Mouse (Mus musculus): ENCODE measurements around the gene Fam229a.

The Fam229a gene

DNA sequence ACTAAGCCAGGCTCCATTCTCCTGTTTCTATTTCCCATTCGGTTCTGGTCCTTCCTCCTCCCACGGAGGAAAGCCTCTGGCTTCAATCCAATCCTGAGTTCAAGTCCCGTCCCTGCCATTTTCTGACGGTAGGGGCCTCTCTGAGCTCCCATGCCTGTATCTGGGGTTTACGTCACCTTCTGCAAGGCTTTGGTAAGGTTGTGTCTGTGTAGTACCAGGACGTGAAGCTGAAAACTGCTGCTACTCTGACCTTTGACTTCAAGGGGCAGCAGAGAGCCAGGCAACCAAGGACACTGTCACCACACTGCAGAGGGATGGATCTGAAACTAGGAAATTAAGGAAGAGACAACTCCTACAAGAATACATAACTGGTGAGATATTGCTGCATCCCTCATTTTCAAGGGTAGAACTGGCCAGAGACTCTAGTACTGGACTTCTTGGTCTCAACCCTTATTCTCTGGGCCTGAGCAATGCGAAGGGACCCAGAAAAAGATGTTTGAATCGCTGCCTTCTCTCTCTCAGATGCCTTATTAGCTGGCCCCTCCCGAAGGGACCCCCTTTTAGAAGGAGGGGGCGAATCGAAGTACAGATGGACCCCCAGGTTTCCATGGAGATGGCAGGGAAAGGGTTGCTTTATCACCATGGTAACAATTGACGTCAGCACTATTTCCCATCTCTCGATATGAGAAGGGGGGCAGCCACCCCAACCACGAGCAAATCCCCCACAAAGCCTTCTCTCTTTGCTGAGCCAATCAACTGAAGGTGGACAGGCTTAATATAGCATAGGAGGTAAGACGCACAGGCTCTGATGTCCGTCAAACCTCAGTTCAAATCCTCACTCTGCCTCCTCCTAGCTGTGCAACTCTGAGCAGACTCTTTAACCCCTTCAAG is 4.9 kb downstream of the Fam229a start:
- peak; percentile 67 for DNase-seq (ENCODE audit: low read depth)

DNA sequence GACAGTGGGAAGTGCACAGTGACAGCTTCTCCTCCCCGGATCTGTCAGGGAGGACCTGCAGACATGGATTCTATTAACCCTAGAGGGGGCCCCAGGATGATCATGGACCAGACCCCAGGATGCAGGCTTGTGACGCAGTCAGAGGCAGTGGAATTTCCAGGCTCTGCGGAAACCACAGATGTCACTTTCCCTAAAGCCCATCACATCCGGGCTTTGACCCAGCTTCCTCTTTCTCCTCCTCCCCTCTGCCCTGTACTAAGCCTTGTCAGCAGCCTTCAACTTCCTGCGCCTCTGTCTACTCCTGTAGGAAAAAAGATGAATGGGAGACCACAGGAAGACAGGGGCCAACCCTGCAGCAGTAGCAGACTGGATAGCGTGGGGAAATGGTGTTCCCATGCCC is 5.6 kb downstream of the Fam229a start:
- peak; percentile 79 for DNase-seq (ENCODE audit: low read depth)

DNA sequence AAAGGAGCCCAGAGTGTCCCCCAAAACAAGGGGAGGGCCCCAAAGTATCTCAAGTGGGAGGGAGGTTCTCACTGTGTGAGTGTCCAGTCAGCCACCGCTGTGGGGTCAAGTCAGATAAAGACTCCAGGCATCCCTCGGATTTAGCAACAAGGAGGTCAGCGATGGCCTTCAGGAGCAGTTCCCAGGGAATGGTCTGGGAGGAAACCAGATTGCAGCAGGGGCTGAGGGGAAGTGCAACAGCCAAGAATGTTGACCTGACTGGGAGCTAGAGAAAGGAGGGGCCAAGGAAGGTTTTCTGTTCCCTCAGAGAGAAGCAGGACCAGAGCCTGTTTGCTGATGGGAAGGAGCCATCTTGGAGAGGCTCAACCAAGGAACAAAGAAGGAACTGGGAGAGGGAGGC is 8.0 kb downstream of the Fam229a start:
- DNase-seq (ENCODE audit: low read depth) = no peak

DNA sequence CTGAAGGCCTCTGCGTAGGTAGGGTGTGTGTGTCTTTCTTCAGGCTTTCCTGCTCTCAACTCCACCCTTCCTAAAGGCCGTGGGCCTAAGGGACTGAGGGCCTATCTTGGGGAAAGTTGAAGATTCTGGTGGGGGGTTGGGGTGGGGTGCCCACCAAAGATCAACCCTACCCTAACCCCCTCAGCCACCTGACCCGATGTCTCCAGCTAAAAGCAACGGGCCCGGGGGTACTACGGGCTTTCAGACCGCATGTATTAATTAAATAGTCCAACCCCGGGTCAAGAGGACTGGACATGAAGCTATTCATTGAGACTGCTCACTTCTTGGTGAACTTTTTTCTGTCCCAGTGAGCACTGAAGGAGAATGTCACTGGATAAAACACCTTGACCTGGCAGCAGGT is 9.0 kb downstream of the Fam229a start:
- DNase-seq (ENCODE audit: low read depth) = no peak

DNA sequence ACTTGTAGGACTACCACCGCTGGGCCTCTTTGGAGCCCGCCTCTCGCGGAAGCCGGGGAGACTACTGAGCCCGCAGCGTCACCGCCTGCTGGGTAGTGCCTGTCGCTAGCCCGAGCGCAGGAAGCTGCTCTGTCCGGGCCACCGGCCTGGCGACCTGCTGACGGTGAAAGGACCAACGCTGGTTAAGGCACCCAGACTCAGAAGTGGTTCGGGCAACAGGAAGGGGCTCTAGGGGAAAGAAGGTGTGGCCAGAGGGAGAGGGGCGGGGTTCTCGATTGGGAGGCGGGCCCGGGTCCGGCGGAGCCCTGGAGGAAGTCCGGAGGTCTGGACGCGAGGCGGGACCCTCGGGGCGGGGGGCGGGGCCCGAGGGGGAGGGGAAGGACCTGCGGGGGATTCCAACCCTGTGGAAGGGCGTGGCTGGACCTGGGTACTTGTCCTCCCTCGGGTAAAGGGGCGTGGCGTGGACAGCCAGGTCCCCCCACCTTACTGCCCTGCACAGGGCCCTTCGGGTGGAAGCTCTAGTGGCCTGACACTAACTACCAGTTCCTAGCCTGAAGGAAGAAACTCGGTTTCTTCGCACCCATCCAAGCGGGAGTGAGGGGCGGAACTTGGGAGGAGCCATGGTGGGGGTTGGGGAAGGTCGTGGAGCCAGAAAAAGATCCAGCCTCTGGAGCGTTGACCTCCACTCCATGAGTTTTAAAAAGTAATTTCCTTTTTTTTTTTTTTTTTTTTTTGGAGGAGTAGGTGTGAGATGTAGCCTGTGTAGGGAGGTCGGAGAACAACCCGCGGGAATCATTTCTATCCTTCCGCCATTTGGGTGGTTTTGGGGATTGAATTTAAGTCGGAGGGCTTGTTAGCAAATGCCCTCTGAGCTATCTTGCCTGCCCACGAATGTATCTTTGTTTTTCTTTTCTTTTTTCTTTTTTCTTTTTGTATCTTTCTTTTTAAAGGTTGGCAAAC is 9.9 kb downstream of the Fam229a start:
- peak; percentile 91 for DNase-seq (ENCODE audit: low read depth)

DNA sequence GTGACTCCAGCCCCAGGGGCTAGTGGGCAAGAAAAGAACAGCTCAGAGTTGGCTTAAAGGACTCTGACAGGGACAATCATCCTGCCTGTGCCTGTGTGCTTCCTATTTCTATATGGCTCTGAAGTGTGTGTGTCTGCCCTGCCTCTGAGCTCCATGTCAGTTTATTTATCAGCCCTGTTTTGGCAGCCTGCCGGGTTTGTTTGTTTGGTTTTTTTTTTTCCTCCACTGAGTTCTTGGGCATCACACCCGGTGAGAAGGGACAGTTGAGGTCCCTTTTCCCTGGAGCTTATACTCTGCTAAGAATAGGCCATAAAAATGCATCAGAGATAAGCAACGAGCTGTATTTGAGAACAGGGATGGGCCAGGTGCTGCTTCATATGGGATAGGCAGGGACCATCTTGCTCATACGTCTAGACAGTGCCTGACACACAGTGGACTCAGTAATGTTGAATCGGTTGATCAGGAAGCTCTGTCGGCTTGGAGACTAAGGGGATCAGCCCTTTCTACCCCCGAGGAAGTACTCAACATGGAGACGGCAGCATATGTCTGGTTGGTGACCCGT is 11.4 kb downstream of the Fam229a start:
- DNase-seq (ENCODE audit: low read depth) = no peak

DNA sequence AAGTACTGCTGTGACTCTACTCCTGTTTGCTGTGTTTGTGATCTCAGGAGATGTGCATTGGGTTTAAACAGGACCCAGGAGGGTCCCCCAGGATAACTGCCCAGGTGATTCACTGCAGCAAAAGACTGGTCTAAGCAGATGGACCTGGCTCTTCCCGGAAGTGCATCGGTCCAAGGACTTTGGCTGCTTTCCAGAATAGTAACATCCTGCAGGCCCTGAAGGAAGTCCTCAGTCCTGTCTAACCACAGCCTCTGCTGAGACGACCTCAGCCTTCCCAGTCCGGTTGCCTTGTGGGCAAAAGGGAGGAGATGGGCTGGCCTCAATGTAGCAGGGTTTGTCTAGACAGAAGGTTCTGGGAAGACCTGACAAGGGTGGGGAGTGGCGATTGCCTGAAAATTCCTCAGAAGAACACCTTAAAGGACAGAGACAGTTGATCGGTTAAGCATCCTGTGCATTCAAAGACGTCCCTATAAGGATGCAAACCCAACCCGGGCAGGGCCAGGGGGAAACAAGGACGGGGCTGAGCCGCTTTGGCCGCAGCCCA is 12.0 kb downstream of the Fam229a start:
- no peak for DNase-seq (ENCODE audit: low read depth)

DNA sequence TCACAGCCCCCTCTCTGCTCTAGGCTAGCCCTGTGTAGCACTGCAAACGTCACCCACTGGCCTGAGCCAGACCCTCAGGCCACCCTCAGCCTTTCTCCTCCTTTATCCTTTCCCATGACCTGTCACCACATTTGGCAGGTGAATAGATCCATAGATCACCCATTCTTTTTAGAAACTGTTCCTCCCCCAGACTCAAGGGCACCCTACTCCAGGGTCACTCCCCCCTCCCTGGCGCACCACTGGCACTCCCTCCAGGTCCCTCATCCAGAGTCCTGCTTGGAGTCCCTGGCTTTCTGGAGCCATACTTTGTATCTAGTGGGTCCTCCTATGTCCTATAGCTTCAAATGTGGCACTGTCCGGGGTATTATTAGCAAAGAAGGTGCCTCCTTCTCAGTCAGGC is 14.5 kb downstream of the Fam229a start:
- no peak for DNase-seq (ENCODE audit: low read depth)

DNA sequence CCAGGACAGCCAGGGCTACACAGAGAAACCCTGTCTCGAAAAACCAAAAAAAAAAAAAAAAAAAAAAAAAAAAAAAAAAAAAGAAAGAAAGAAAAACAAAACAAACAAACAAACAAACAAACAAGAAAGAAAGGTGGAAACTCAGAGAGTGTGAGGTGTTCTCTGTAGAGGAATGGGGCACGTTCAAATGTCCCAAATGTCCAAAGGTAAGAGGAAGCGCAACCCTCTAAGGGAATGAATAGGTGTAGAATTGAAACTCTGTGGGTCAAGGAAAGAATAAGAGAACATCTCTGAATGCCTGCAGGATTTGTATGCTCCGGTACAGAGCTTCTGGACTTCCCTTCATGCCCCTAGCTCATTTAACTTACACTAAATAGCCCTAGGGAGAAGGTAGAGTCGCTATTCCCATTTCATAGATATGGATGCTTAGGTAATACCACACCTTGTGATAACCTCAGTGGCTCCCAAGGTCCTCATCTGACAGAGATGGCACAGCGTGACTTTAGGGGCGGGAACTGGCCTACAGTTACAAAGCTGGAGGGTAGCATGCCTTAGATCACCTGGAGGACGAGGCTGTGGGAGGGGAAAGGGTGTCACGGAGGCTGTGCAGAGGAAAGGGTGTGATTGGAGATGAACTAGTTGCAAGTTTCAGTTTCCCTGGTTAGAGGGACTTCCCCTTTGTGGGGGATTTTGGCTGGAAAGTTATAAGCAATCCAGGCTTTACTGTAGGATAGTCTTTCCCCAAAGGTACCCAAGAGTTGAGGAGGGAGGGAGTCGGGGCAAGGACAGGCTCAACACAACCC is 16.6 kb downstream of the Fam229a start:
- DNase-seq (ENCODE audit: low read depth) = peak; percentile 81

DNA sequence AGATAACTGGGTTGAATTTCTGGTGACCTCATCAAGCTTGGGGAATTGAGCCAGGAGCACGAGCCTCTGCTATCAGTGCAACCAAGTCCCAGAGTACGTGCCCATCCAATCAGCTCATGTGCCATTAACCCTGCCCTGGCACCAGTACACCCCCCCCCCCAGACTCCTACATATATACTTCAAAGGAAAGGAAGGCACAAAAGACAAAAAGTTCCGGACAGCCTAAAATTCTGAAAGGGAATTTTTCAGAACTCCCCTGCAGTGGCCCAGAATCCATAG is 17.2 kb downstream of the Fam229a start:
- no peak for DNase-seq (ENCODE audit: low read depth)

DNA sequence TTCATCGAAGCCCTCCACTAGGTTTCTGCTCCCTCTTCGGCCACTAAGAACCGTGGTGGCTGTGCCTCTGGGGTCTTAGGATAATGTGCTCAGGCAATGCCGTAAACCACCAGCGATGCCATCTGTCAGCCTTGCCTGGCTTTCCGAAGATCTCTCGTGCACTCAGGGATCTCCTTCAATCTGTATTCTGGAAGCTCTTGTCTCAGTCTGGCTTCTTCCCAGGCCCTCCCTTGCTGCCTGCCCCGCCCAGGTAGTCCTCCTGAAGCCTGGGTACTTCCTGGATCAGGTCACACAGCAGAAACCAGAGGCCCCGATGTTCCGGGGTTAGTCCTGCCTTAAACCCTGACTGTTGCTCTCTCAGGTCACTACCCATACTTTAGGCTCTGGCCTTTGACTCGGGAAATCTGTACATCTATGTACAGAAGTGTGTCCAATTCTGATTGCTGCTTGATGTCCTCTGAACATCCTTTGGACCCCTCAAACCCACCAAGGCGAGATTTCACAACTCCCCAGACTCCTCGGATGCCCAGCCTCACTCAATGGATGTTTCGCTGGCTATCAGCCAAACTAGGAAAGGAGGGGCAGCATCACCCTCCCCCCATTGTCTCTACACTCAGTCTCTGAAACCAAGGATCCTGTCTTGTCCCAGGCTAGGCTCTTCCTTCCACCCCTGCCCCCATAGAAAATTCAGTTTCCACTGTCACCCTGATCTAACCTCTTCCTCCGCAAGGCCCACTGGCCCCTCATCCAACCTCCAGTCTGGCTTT is 18.0 kb downstream of the Fam229a start:
- no peak for DNase-seq (ENCODE audit: low read depth)

DNA sequence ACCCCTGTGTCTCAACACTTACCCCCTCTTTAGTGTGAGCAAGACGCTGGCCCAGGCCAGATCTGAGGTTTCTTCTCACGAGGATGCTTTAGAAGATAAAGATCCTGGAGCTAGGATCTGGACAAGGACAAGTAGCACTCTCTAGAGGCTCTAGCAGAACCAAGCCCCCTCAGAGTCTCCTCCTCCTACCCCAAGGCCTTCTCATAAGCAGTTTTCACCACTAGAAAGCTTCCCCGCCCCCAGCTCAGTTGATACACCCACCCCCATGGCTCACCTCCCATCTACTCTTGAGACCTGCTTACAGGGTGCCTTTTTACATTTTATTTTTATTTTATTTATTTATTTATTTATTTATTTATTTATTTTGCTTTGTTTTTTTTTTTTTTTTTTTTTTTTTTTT is 18.7 kb downstream of the Fam229a start:
- DNase-seq (ENCODE audit: low read depth) = no peak

DNA sequence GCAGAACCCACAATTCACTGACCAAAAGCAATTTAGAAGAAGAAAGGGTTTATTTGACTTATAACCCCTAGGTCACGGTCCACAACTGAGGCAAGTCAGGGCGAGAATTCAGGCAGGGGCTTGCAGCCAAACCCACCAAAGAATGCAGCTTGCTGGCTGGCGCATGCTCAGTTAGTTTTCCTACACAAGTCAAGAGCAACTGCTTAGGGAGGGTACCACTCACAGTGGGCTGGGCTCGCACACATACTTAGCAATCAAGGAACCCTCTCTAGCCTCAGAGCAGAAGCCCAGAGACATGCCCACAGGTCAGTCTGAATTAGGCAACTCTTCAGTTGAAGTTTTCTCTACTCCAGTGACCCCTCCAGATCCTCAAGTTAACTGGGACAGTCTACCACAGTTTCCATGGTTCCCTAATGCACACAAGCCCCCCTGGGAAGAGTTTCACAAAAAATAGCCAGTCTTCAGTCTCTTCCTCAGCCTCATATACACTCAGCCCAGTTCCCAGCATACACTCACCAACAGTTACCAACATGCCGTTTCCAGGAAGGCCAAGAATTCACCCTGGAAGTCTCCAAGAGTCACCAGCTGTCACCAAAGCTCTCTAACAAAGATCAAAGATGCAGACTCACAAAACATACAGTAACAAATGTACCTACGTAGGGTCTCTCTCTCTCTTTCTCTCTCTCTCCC is 19.9 kb downstream of the Fam229a start:
- DNase-seq (ENCODE audit: low read depth) = no peak

DNA sequence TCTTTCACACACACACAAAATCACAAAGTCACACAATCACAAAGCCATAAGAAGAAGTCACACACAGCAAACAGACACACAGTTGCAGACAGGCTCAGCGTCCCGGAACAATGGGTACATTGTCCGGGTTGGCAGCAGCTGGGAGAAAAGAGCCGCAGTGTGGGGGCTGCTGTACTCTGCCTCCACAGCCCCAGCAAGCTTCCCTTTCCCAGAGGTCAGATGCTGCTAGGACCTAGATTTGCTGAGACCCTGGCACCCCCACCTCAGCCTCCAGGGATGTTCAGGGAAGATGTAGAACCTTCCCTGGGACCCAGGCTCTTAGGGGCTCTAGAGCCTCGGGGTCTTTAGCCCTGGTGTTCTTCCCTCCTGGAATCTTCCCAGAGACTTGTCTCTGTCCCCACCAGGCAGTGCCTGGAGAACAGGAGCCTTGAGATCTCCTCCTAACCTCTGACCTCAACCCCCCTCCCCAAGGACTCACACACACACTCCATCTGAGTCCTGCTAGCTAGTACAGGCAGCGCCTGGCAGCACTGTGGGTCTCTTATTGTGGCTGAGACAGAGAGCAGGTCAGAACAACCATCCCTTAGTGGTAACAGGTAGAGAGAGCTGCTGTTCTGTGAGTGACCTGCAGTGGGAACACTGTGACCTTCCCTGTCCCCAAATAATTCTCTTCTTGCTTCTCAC is 20.6 kb downstream of the Fam229a start:
- no peak for DNase-seq (ENCODE audit: low read depth)

DNA sequence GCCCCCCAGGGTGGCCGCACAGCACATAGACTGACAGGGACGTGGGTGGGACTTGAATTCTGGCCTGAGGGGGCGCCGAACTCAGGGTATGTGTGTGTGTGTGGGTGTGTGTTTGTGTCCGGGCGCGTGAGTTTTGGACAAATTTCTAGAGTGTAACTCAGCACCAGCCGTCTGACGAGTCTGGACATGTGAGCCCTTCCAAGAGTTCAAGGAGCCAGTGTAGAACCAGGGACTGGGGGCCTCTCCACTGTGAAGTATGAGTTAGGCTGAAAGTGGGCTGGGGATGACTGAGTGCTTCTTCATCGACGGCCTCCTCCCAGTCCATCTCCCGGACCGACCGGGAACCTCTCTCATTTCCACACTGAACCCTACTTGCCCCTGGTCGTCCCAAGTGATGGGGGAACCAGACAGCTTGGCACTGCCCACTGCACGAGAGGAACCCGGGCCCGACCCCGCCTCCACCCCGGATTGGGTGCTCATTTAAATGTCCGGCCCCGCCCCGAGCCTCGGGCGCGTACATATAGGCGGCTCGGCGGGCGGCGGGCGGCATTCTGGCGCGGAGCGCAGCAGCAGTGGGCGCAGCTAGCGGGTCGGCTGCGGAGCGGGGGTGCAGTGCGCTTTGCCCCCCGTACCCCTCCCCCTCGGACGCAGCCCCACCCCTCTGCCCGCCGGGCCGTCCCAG is 22.2 kb downstream of the Fam229a start, which contains the start of gene Marcksl1:
TSS of gene Marcksl1 (plus strand) at position 496 of the 682 bp plus-strand sequence.
- peak; percentile 90 for DNase-seq (ENCODE audit: low read depth)

DNA sequence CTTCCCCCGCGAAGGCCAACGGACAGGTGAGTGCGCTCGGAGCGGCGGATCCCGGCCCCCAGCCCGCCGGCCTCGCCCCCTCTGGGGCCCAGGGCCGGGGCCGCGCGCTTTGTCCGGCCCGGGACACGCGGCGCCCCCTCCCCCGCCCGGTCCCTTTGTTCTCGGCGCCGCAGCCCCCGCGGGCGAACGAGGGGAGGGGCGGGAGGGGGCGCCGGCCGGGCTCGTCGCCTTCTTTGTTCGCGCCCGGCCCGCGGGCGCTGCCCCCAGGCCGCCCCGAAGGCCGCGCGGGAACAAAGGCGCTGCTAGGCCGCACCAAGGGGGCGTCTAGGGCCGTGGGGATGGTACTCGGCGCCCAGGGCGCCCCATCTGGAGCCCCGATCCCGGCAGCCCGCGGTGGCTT is 22.9 kb downstream of the Fam229a start:
- DNase-seq (ENCODE audit: low read depth) = no peak

DNA sequence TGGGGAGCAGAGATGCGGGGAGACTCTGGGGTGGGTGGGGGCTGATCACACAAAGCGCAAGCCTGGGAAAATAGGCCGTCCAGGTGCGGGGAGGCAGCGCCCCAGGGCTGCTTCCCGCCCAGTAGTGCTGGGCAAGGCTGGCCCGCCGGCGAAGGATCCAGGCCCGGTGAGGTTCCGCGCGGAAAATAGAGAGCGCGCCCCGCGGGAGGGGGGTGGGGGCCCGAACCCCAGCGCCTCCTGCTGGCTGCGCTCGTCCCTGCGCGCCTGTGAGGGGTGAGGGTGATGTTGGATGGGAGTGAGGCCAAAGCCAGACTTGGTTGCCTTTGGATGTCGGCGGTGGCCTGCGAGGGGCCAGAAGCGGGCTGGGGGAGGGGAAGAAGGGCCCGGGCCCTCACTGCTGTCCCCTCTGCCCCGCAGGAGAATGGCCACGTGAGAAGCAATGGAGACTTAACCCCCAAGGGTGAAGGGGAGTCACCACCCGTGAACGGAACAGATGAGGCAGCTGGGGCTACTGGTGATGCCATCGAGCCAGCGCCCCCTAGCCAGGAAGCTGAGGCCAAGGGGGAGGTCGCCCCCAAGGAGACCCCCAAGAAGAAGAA is 23.4 kb downstream of the Fam229a start:
- DNase-seq (ENCODE audit: low read depth) = peak; percentile 84

DNA sequence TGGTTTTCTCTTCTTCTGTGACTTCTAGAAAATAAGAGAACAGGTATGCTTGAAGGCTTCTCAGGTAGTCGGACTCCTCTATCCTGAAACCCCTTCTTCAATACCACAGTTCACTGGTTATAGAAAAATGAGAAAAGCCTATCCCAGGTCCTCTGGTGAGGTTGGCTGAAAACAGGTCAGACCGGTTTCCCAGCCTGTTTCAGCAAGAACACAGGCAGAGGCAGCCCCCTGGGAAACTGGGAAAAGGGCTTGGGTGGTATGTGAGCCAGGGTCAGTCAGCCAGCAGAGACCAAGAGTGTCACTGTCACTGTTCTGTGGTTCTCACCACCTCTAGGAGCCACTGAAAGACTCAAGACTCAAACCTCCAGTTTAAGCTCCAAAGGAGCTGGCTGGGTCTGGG is 25.9 kb downstream of the Fam229a start:
- DNase-seq (ENCODE audit: low read depth) = no peak

DNA sequence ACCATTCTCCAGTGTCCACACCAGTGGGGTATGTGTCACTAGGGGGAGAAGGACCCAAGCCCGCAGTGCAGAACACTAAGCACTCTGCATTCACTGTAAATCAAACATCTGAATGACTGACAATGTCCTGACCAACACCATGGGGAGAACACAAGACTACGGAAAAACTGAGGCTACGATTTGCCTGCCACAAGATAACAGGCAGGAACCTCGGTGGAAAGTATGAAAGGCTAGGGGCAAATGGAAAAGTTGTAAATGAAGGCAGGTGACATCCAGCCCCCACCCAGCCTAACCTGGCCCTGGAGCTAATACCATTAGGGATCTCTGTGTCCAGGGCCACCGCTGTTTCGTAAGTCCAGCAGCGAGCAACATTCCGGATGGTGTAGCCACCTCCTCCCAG is 27.5 kb downstream of the Fam229a start:
- DNase-seq (ENCODE audit: low read depth) = no peak
